In the genomic region with DNA sequence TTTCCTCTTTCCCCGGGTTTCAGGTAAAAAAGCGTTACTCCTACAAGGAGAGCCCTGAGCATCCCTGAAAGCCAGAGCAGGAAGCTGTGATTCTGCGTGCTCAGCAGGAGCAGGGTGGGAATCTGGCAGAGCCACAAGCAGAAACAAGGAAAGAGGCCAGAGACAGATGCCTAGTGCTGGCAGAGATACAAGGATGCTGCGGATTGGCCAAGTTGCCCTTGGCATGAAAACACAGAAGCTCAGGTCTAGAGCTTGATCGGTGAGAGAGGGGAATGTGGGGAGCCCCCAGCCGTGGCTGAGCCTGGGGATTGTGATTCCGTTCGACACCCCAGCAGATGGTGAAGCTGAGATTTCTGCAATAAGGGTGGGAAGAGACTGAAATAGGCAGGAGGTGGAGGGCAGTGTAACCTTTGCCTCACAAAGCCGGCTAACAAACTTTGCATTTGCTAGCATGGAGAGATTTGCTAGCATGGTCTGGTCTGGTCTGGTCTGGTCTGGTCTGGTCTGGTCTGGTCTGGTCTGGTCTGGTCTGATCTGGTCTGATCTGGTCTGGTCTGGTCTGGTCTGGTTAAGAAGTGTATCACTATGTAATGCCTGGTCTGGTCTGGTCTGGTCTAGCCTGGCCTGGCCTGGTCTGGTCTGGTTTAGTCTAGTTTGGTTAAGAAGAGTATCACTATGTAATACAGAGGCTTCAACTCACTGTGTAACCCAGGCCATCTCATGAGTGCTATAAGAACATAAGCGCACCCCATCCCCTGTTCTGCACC, we compare ENCODE assay signal across 10 mouse cellular contexts. TPM values are rescaled to one million over a fixed set of nuclear protein-coding genes. Genes with fewer than 3 reads are reported as not detected.
DNase-seq lines count a peak whose midpoint lies in the region; ATAC-seq and TF ChIP-seq lines count a peak whose summit lies in the region.
"Had no signal": no experiment of that assay in that cellular context is flagged by ENCODE, and none has a peak within 500 bp of the region (broad histone marks: within the 10 kb centered on the region; RNA-seq: fewer than 3 reads in every experiment).

No protein-coding gene starts in this region.

- H3K9ac ChIP-seq in forebrain, postnatal 0 days, result no peak overlapping the region
- H3K9ac ChIP-seq: liver, embryonic 13.5 days had no signal

- intact Hi-C loops in left cerebral cortex, postnatal 14 days (cut with DNase I), result no loop called here

- no peak overlapping the region for H3K4me2 ChIP-seq in forebrain, postnatal 0 days (ENCODE audit: low read depth)
- H3K4me2 ChIP-seq: liver, embryonic 13.5 days had no signal

- peak; percentile 79 for ATAC-seq in forebrain, postnatal 0 days
- ATAC-seq: activated CD4-positive, CD25-positive, alpha-beta regulatory T cell, adult 4 months had no signal

- H3K4me1 ChIP-seq in forebrain, postnatal 0 days (ENCODE audit: insufficient read depth), result peaks cover 24% of the 10 kb centered on the region

- DNase-seq in adrenal gland, adult 8-10 months, result peak; percentile 31
- DNase-seq in adrenal gland, adult 18-20 months (ENCODE audit: low spot score in 2 of 2), result no peak
- peak; percentile 75 for DNase-seq in Muller cell, postnatal 12 days (ENCODE audit: inconsistent ontology term)
- DNase-seq in forebrain, postnatal 0 days, result peak; percentile 86
- DNase-seq in left cerebral cortex, postnatal 14 days (ENCODE audit: low spot score in 2 of 2), result peak; percentile 62 to 64
- no peak for DNase-seq in c-Kit-positive CD71-positive TER-119-positive erythroid progenitor cells, embryonic 14.5 days (ENCODE audit: low spot score)
- no peak for DNase-seq in urinary bladder, postnatal 14 days (ENCODE audit: low spot score)
- no peak for DNase-seq in thymus, postnatal 14 days
- DNase-seq: liver, embryonic 13.5 days had no signal

- peak overlapping the region; percentile 40; the same call in 1 of the 2 replicates for H3K27ac ChIP-seq in forebrain, postnatal 0 days (ENCODE audit: low read depth, low read length)
- H3K27ac ChIP-seq: liver, embryonic 13.5 days had no signal

- TF ChIP-seq CTCF in forebrain, postnatal 0 days (IDR thresholded peaks at IDR 0.05; ENCODE audit: low read depth), result no peak

- WGBS in forebrain, postnatal 0 days, result 39% methylated on average over 10 of the region's 10 CpGs

- no peaks in the 10 kb centered on the region for H3K9me3 ChIP-seq in forebrain, postnatal 0 days (ENCODE audit: low read length)
- H3K9me3 ChIP-seq: liver, embryonic 13.5 days had no signal

- no peaks in the 10 kb centered on the region for H3K36me3 ChIP-seq in forebrain, postnatal 0 days (ENCODE audit: insufficient read depth)
- H3K36me3 ChIP-seq: liver, embryonic 13.5 days had no signal

- no peaks in the 10 kb centered on the region for H3K27me3 ChIP-seq in forebrain, postnatal 0 days (ENCODE audit: insufficient read depth, low read length)

- H3K4me3 ChIP-seq in forebrain, postnatal 0 days (ENCODE audit: low read depth, low read length), result no peak overlapping the region
- H3K4me3 ChIP-seq: liver, embryonic 13.5 days had no signal

RNA-seq across cellular contexts. Expression of a gene that starts 50.4 kb away (rescaled TPM):
- 100 to 1,000 TPM in 2 of 4 experiments, 10 to 100 TPM in 2; 88.3 to 136 (median 104) TPM for total RNA-seq in adrenal gland, adult 8-10 months (2022)
- total RNA-seq in adrenal gland, adult 18-20 months (2021), result 10 to 100 TPM; 31.6 to 71.0 TPM
- 16.4 and 20.0 TPM in 2 replicates for total RNA-seq in forebrain, postnatal 0 days (2014; rRNA removed)
- polyA plus RNA-seq in forebrain, postnatal 0 days (2015; fragmentation: Nextera tagmentation; extraction: Ambion mirVana), result 10.3 and 10.7 TPM in 2 replicates
- total RNA-seq in left cerebral cortex, postnatal 14 days (2021), result 10 to 100 TPM; 51.7 to 54.5 TPM
- polyA plus RNA-seq: activated CD4-positive, CD25-positive, alpha-beta regulatory T cell, adult 4 months had no signal

Comparison
In these comparisons a context has a peak if more than half of its experiments do, and no peak if none do; other contexts are left out.
1. DNase-seq: peak in adrenal gland, adult 8-10 months (single experiment), Muller cell, postnatal 12 days (single experiment), forebrain, postnatal 0 days (single experiment) and left cerebral cortex, postnatal 14 days (2 of 2); none in adrenal gland, adult 18-20 months (0 of 2), c-Kit-positive CD71-positive TER-119-positive erythroid progenitor cells, embryonic 14.5 days (single experiment), urinary bladder, postnatal 14 days (single experiment) and thymus, postnatal 14 days (single experiment).